Mouse (Mus musculus) myocyte (in vitro differentiated cells): ENCODE results near the gene Pank1. TPM values are rescaled to one million over a fixed set of nuclear protein-coding genes. Genes with fewer than 3 reads are reported as not detected.

ENCODE experiments used
- H3K27me3 ChIP-seq: one replicate; pipeline ENCODE4 v1.6.1; 2011; ENCODE audit not compliant: control insufficient read depth, insufficient read depth, insufficient read length
- H3K36me3 ChIP-seq: one replicate; pipeline ENCODE4 v1.6.1; 2011; ENCODE audit not compliant: control insufficient read depth, insufficient read depth
- H3K4me2 ChIP-seq: one replicate; pipeline ENCODE4 v1.6.1; 2011; ENCODE audit warnings: low read depth, control low read depth
- H3K4me3 ChIP-seq: one replicate; pipeline ENCODE4 v1.5.1; 2011; ENCODE audit warnings: mild to moderate bottlenecking, control low read depth, moderate library complexity
- H3K79me2 ChIP-seq: one replicate; pipeline ENCODE4 v1.6.1; 2011; ENCODE audit not compliant: control insufficient read depth, insufficient read depth
- H3ac ChIP-seq: one replicate; pipeline ENCODE4 v1.6.1; 2011; ENCODE audit not compliant: control insufficient read depth, insufficient read length
- CEBPB ChIP-seq: IDR thresholded peaks from 2 replicates; pipeline ENCODE4 v1.6.1; 2011; ENCODE audit warnings: mild to moderate bottlenecking, moderate library complexity; ENCODE audit not compliant: poor library complexity, insufficient read depth, severe bottlenecking
- E2F4 ChIP-seq: IDR thresholded peaks from one replicate; pipeline ENCODE4 v1.6.1; 2011; ENCODE audit warnings: mild to moderate bottlenecking, control low read depth, moderate library complexity; ENCODE audit not compliant: insufficient read depth
- MAX ChIP-seq: IDR thresholded peaks from one replicate; pipeline ENCODE4 v1.6.1; 2011; ENCODE audit warnings: low read depth, mild to moderate bottlenecking, control low read depth
- MYOD1 ChIP-seq, 3 experiments: IDR thresholded peaks; one replicate each; pipeline ENCODE4 v1.6.1; 2011; ENCODE audit warnings: control low read depth in 2 of 3, low read depth in 2 of 3, mild to moderate bottlenecking in 2 of 3, moderate library complexity in 1 of 3; ENCODE audit not compliant: insufficient read length in 2 of 3, control insufficient read depth in 1 of 3
- MYOG ChIP-seq, 3 experiments: IDR thresholded peaks; one replicate each; pipeline ENCODE4 v1.6.1; 2011; ENCODE audit warnings: control low read depth in 2 of 3, low read depth in 2 of 3, mild to moderate bottlenecking in 2 of 3; ENCODE audit not compliant: insufficient read length in 2 of 3, control insufficient read depth in 1 of 3, insufficient read depth in 1 of 3
- POLR2A ChIP-seq: IDR thresholded peaks from one replicate; pipeline ENCODE4 v1.6.1; 2011; ENCODE audit warnings: low read depth, mild to moderate bottlenecking, control low read depth, moderate library complexity; ENCODE audit not compliant: insufficient read length
- POLR2AphosphoS2 ChIP-seq: IDR thresholded peaks from one replicate; pipeline ENCODE4 v1.6.1; 2011; ENCODE audit warnings: low read depth, control low read depth; ENCODE audit not compliant: insufficient read length
- REST ChIP-seq: IDR thresholded peaks from one replicate; pipeline ENCODE4 v1.6.1; 2011; ENCODE audit warnings: mild to moderate bottlenecking, control low read depth, moderate library complexity; ENCODE audit not compliant: insufficient read depth, insufficient read length
- SRF ChIP-seq: IDR thresholded peaks from one replicate; pipeline ENCODE4 v1.6.1; 2011; ENCODE audit warnings: low read depth; ENCODE audit not compliant: control insufficient read depth, insufficient read length
- TCF12 ChIP-seq: IDR thresholded peaks from one replicate; pipeline ENCODE4 v1.6.1; 2011; ENCODE audit warnings: mild to moderate bottlenecking, control low read depth; ENCODE audit not compliant: poor library complexity, insufficient read depth, severe bottlenecking
- TCF3 ChIP-seq: IDR thresholded peaks from one replicate; pipeline ENCODE4 v1.6.1; 2011; ENCODE audit warnings: low read depth, control low read depth; ENCODE audit not compliant: insufficient read length
- USF1 ChIP-seq: IDR thresholded peaks from one replicate; pipeline ENCODE4 v1.6.1; 2011; ENCODE audit warnings: low read depth, mild to moderate bottlenecking, control low read depth, moderate library complexity
- polyA plus RNA-seq: library from polyadenylated mRNA; unstranded; fragments of >200 nt; fragmentation: generic; extraction: Trizol; gene quantifications from one replicate; pipeline ENCODE4 v1.2.1, GENCODE M21; 2012; ENCODE audit warnings: missing spikeins

Gene Pank1
- polyA plus RNA-seq, 1 experiment: 3.5 TPM

GRCm38 (mm10) chr19:34831702-34832101 is 47.6 kb downstream of the Pank1 start:
- no peaks in the 10 kb centered on the region for H3K36me3 ChIP-seq
- no peak overlapping the region for H3K4me3 ChIP-seq
- no peaks in the 10 kb centered on the region for H3K27me3 ChIP-seq
- no peaks in the 10 kb centered on the region for H3K79me2 ChIP-seq
- no peak for TF ChIP-seq MAX
- no peak for TF ChIP-seq TCF12
- no peak for TF ChIP-seq CEBPB
- TF ChIP-seq MYOD1 (IDR thresholded peaks at IDR 0.05; ENCODE audit: control insufficient read depth in 1 of 3, insufficient read length in 2 of 3, low read depth in 2 of 3): no peak
- no peak for TF ChIP-seq TCF3
- TF ChIP-seq E2F4: no peak
- TF ChIP-seq SRF: no peak
- TF ChIP-seq POLR2A: no peak
- no peak for TF ChIP-seq USF1
- no peak for TF ChIP-seq REST
- no peak for TF ChIP-seq POLR2AphosphoS2
- no peak for TF ChIP-seq MYOG (IDR thresholded peaks at IDR 0.05; ENCODE audit: control insufficient read depth in 1 of 3, insufficient read depth in 1 of 3, insufficient read length in 2 of 3, low read depth in 2 of 3)
- no peak overlapping the region for H3ac ChIP-seq
- no peak overlapping the region for H3K4me2 ChIP-seq

- no peaks in the 10 kb centered on the region for H3K36me3 ChIP-seq
- H3K4me2 ChIP-seq: no peak overlapping the region
- H3K79me2 ChIP-seq: no peaks in the 10 kb centered on the region
- H3K4me3 ChIP-seq: no peak overlapping the region
- TF ChIP-seq E2F4 (no peak), TCF12 (no peak), REST (no peak), TCF3 (no peak), MYOD1 (IDR thresholded peaks at IDR 0.05; ENCODE audit: control insufficient read depth in 1 of 3, insufficient read length in 2 of 3, low read depth in 2 of 3) (no peak), SRF (no peak), CEBPB (no peak), MAX (no peak), MYOG (IDR thresholded peaks at IDR 0.05; ENCODE audit: control insufficient read depth in 1 of 3, insufficient read depth in 1 of 3, insufficient read length in 2 of 3, low read depth in 2 of 3) (no peak), POLR2AphosphoS2 (no peak), POLR2A (no peak), USF1 (no peak)
- no peaks in the 10 kb centered on the region for H3K27me3 ChIP-seq
- no peak overlapping the region for H3ac ChIP-seq
Measured at GRCm38 (mm10) chr19:34827916-34828635, 51.2 kb downstream of the Pank1 start.

- no peak overlapping the region for H3ac ChIP-seq
- H3K27me3 ChIP-seq: no peaks in the 10 kb centered on the region
- no peaks in the 10 kb centered on the region for H3K36me3 ChIP-seq
- H3K4me3 ChIP-seq: no peak overlapping the region
- TF ChIP-seq MYOG (IDR thresholded peaks at IDR 0.05; ENCODE audit: control insufficient read depth in 1 of 3, insufficient read depth in 1 of 3, insufficient read length in 2 of 3, low read depth in 2 of 3) (no peak), SRF (no peak), REST (no peak), POLR2A (no peak), USF1 (no peak), MYOD1 (IDR thresholded peaks at IDR 0.05; ENCODE audit: control insufficient read depth in 1 of 3, insufficient read length in 2 of 3, low read depth in 2 of 3) (no peak), CEBPB (no peak), POLR2AphosphoS2 (no peak), MAX (no peak), TCF3 (no peak), E2F4 (no peak), TCF12 (no peak)
- no peaks in the 10 kb centered on the region for H3K79me2 ChIP-seq
- peak overlapping the region; percentile 7 for H3K4me2 ChIP-seq
Measured at GRCm38 (mm10) chr19:34827444-34827843, 51.8 kb downstream of the Pank1 start.

- Histone ChIP-seq H3K27me3 (no peaks in the 10 kb centered on the region), H3K4me3 (no peak overlapping the region), H3ac (no peak overlapping the region), H3K79me2 (no peaks in the 10 kb centered on the region), H3K4me2 (no peak overlapping the region), H3K36me3 (no peaks in the 10 kb centered on the region)
- TF ChIP-seq TCF3 (no peak), MYOG (IDR thresholded peaks at IDR 0.05; ENCODE audit: control insufficient read depth in 1 of 3, insufficient read depth in 1 of 3, insufficient read length in 2 of 3, low read depth in 2 of 3) (no peak), MAX (no peak), TCF12 (no peak), USF1 (no peak)
Measured at GRCm38 (mm10) chr19:34825946-34826655, 53.2 kb downstream of the Pank1 start.

- no peaks in the 10 kb centered on the region for H3K79me2 ChIP-seq
- no peak overlapping the region for H3K4me3 ChIP-seq
- TF ChIP-seq POLR2AphosphoS2 (no peak), MAX (no peak), MYOD1 (IDR thresholded peaks at IDR 0.05; ENCODE audit: control insufficient read depth in 1 of 3, insufficient read length in 2 of 3, low read depth in 2 of 3) (no peak), REST (no peak), TCF12 (no peak), CEBPB (no peak), USF1 (no peak), TCF3 (no peak), E2F4 (no peak), SRF (no peak), MYOG (IDR thresholded peaks at IDR 0.05; ENCODE audit: control insufficient read depth in 1 of 3, insufficient read depth in 1 of 3, insufficient read length in 2 of 3, low read depth in 2 of 3) (no peak), POLR2A (no peak)
- no peak overlapping the region for H3K4me2 ChIP-seq
- H3K36me3 ChIP-seq: no peaks in the 10 kb centered on the region
- H3K27me3 ChIP-seq: no peaks in the 10 kb centered on the region
- H3ac ChIP-seq: no peak overlapping the region
Measured at GRCm38 (mm10) chr19:34819577-34820170, 59.6 kb downstream of the Pank1 start.
